Mouse (Mus musculus) myocyte (in vitro differentiated cells): ENCODE measurements around the gene Axin2. TPM values are rescaled to one million over a fixed set of nuclear protein-coding genes. Genes with fewer than 3 reads are reported as not detected.
A peak's percentile ranks its signal among the peaks of the same experiment; 100 is the strongest.
"Not testable (repeated sequence)": the region's sequence is repeated elsewhere in the genome, so short reads cannot be mapped to it uniquely, and the experiment has no call there.

Source experiments
- H3K27me3 ChIP-seq: one replicate; pipeline ENCODE4 v1.6.1; 2011; ENCODE audit not compliant: control insufficient read depth, insufficient read depth, insufficient read length
- H3K36me3 ChIP-seq: one replicate; pipeline ENCODE4 v1.6.1; 2011; ENCODE audit not compliant: control insufficient read depth, insufficient read depth
- H3K4me2 ChIP-seq: one replicate; pipeline ENCODE4 v1.6.1; 2011; ENCODE audit warnings: low read depth, control low read depth
- H3K4me3 ChIP-seq: one replicate; pipeline ENCODE4 v1.5.1; 2011; ENCODE audit warnings: mild to moderate bottlenecking, control low read depth, moderate library complexity
- H3K79me2 ChIP-seq: one replicate; pipeline ENCODE4 v1.6.1; 2011; ENCODE audit not compliant: control insufficient read depth, insufficient read depth
- H3ac ChIP-seq: one replicate; pipeline ENCODE4 v1.6.1; 2011; ENCODE audit not compliant: control insufficient read depth, insufficient read length
- CEBPB ChIP-seq: IDR thresholded peaks from 2 replicates; pipeline ENCODE4 v1.6.1; 2011; ENCODE audit warnings: mild to moderate bottlenecking, moderate library complexity; ENCODE audit not compliant: poor library complexity, insufficient read depth, severe bottlenecking
- E2F4 ChIP-seq: IDR thresholded peaks from one replicate; pipeline ENCODE4 v1.6.1; 2011; ENCODE audit warnings: mild to moderate bottlenecking, control low read depth, moderate library complexity; ENCODE audit not compliant: insufficient read depth
- MAX ChIP-seq: IDR thresholded peaks from one replicate; pipeline ENCODE4 v1.6.1; 2011; ENCODE audit warnings: low read depth, mild to moderate bottlenecking, control low read depth
- MYOD1 ChIP-seq, 3 experiments: IDR thresholded peaks; one replicate each; pipeline ENCODE4 v1.6.1; 2011; ENCODE audit warnings: control low read depth in 2 of 3, low read depth in 2 of 3, mild to moderate bottlenecking in 2 of 3, moderate library complexity in 1 of 3; ENCODE audit not compliant: insufficient read length in 2 of 3, control insufficient read depth in 1 of 3
- MYOG ChIP-seq, 3 experiments: IDR thresholded peaks; one replicate each; pipeline ENCODE4 v1.6.1; 2011; ENCODE audit warnings: control low read depth in 2 of 3, low read depth in 2 of 3, mild to moderate bottlenecking in 2 of 3; ENCODE audit not compliant: insufficient read length in 2 of 3, control insufficient read depth in 1 of 3, insufficient read depth in 1 of 3
- POLR2A ChIP-seq: IDR thresholded peaks from one replicate; pipeline ENCODE4 v1.6.1; 2011; ENCODE audit warnings: low read depth, mild to moderate bottlenecking, control low read depth, moderate library complexity; ENCODE audit not compliant: insufficient read length
- POLR2AphosphoS2 ChIP-seq: IDR thresholded peaks from one replicate; pipeline ENCODE4 v1.6.1; 2011; ENCODE audit warnings: low read depth, control low read depth; ENCODE audit not compliant: insufficient read length
- REST ChIP-seq: IDR thresholded peaks from one replicate; pipeline ENCODE4 v1.6.1; 2011; ENCODE audit warnings: mild to moderate bottlenecking, control low read depth, moderate library complexity; ENCODE audit not compliant: insufficient read depth, insufficient read length
- SRF ChIP-seq: IDR thresholded peaks from one replicate; pipeline ENCODE4 v1.6.1; 2011; ENCODE audit warnings: low read depth; ENCODE audit not compliant: control insufficient read depth, insufficient read length
- TCF12 ChIP-seq: IDR thresholded peaks from one replicate; pipeline ENCODE4 v1.6.1; 2011; ENCODE audit warnings: mild to moderate bottlenecking, control low read depth; ENCODE audit not compliant: poor library complexity, insufficient read depth, severe bottlenecking
- TCF3 ChIP-seq: IDR thresholded peaks from one replicate; pipeline ENCODE4 v1.6.1; 2011; ENCODE audit warnings: low read depth, control low read depth; ENCODE audit not compliant: insufficient read length
- USF1 ChIP-seq: IDR thresholded peaks from one replicate; pipeline ENCODE4 v1.6.1; 2011; ENCODE audit warnings: low read depth, mild to moderate bottlenecking, control low read depth, moderate library complexity
- polyA plus RNA-seq: library from polyadenylated mRNA; unstranded; fragments of >200 nt; fragmentation: generic; extraction: Trizol; gene quantifications from one replicate; pipeline ENCODE4 v1.2.1, GENCODE M21; 2012; ENCODE audit warnings: missing spikeins

Gene Axin2
- polyA plus RNA-seq, result 1.7 TPM

GRCm38 (mm10) chr11:108920158-108920635 is at the start of gene Axin2:
TSS of gene Axin2 (plus strand) at chr11:108920349.
- Histone ChIP-seq H3K79me2 (no peaks in the 10 kb centered on the region), H3K4me2 (peak within 1 kb of the TSS; percentile 56), H3K4me3 (peak within 1 kb of the TSS; percentile 23), H3K36me3 (no peaks in the 10 kb centered on the region), H3K27me3 (no peaks in the 10 kb centered on the region), H3ac (peak within 1 kb of the TSS; percentile 4)
- TF ChIP-seq MYOG (IDR thresholded peaks at IDR 0.05; ENCODE audit: control insufficient read depth in 1 of 3, insufficient read depth in 1 of 3, insufficient read length in 2 of 3, low read depth in 2 of 3) (no peak), SRF (no peak), MAX (no peak), REST (no peak), TCF12 (no peak), POLR2A (no peak), POLR2AphosphoS2 (no peak), CEBPB (no peak), E2F4 (no peak), MYOD1 (IDR thresholded peaks at IDR 0.05; ENCODE audit: control insufficient read depth in 1 of 3, insufficient read length in 2 of 3, low read depth in 2 of 3) (no peak), USF1 (no peak), TCF3 (no peak)

GRCm38 (mm10) chr11:108871284-108871683 is 48.9 kb upstream of the Axin2 start:
- not testable (repeated sequence) for H3K4me3 ChIP-seq, H3K36me3 ChIP-seq, H3K4me2 ChIP-seq, H3ac ChIP-seq, H3K27me3 ChIP-seq, H3K79me2 ChIP-seq

GRCm38 (mm10) chr11:108871748-108872147 is 48.4 kb upstream of the Axin2 start:
- TF ChIP-seq TCF3 (no peak), POLR2AphosphoS2 (no peak), E2F4 (no peak), MYOG (IDR thresholded peaks at IDR 0.05; ENCODE audit: control insufficient read depth in 1 of 3, insufficient read depth in 1 of 3, insufficient read length in 2 of 3, low read depth in 2 of 3) (no peak), TCF12 (no peak), MAX (no peak), REST (no peak), POLR2A (no peak), SRF (no peak), USF1 (no peak), MYOD1 (IDR thresholded peaks at IDR 0.05; ENCODE audit: control insufficient read depth in 1 of 3, insufficient read length in 2 of 3, low read depth in 2 of 3) (no peak), CEBPB (no peak)
- Histone ChIP-seq H3K36me3 (no peaks in the 10 kb centered on the region), H3K27me3 (no peaks in the 10 kb centered on the region), H3K79me2 (no peaks in the 10 kb centered on the region), H3K4me2 (no peak overlapping the region), H3ac (no peak overlapping the region), H3K4me3 (no peak overlapping the region)

- TF ChIP-seq CEBPB (no peak), REST (no peak), SRF (no peak), TCF12 (no peak), MYOD1 (IDR thresholded peaks at IDR 0.05; ENCODE audit: control insufficient read depth in 1 of 3, insufficient read length in 2 of 3, low read depth in 2 of 3) (no peak), POLR2AphosphoS2 (no peak), TCF3 (no peak), MYOG (IDR thresholded peaks at IDR 0.05; ENCODE audit: control insufficient read depth in 1 of 3, insufficient read depth in 1 of 3, insufficient read length in 2 of 3, low read depth in 2 of 3) (no peak), POLR2A (no peak), USF1 (no peak), MAX (no peak), E2F4 (no peak)
These were observed 43.4 kb upstream of the Axin2 start for GRCm38 (mm10) chr11:108876633-108877205.

GRCm38 (mm10) chr11:108877520-108877919 is 42.6 kb upstream of the Axin2 start:
- H3K4me2 ChIP-seq, result no peak overlapping the region
- TF ChIP-seq USF1 (no peak), CEBPB (no peak)
- no peaks in the 10 kb centered on the region for H3K36me3 ChIP-seq
- H3K79me2 ChIP-seq, result no peaks in the 10 kb centered on the region
- no peak overlapping the region for H3K4me3 ChIP-seq
- H3ac ChIP-seq, result no peak overlapping the region
- H3K27me3 ChIP-seq, result no peaks in the 10 kb centered on the region

More at GRCm38 (mm10) chr11:108876633-108877205, 43.4 kb upstream of the Axin2 start:
- Histone ChIP-seq H3K4me3 (no peak overlapping the region), H3K36me3 (no peaks in the 10 kb centered on the region), H3K79me2 (no peaks in the 10 kb centered on the region), H3K27me3 (no peaks in the 10 kb centered on the region), H3K4me2 (no peak overlapping the region), H3ac (no peak overlapping the region)
